Comparison of ENCODE assay signal across 30 mouse cellular contexts in genomic region chr7:45191161-45191560, GRCm38 (mm10). TPM values are rescaled to one million over a fixed set of nuclear protein-coding genes. Genes with fewer than 3 reads are reported as not detected.
"Had no signal": no experiment of that assay in that cellular context is flagged by ENCODE, and none has a peak within 500 bp of the region (broad histone marks: within the 10 kb centered on the region; RNA-seq: fewer than 3 reads in every experiment).

No protein-coding gene starts in this region.

- H3K9me3 ChIP-seq: limb, embryonic 12.5 days; limb, embryonic 15.5 days; megakaryocyte, embryonic 14.5 days; midbrain, embryonic 10.5 days; midbrain, embryonic 13.5 days had no signal

- H3K9ac ChIP-seq: limb, embryonic 12.5 days; limb, embryonic 15.5 days; liver, embryonic 14.5 days; liver, postnatal 0 days; lung, embryonic 14.5 days had no signal

- ATAC-seq: liver, postnatal 0 days; lung, postnatal 0 days; midbrain, embryonic 13.5 days; midbrain, embryonic 16.5 days had no signal

- H3K27ac ChIP-seq: layer of hippocampus, adult 2 months; liver, embryonic 14.5 days; macrophage; midbrain, embryonic 13.5 days had no signal

- H3K4me3 ChIP-seq: layer of hippocampus, adult 2 months; limb, embryonic 12.5 days; limb, embryonic 15.5 days; megakaryocyte, embryonic 14.5 days; midbrain, embryonic 10.5 days; midbrain, embryonic 13.5 days had no signal

- H3K4me2 ChIP-seq: limb, embryonic 15.5 days; liver, embryonic 11.5 days; lung, embryonic 14.5 days; midbrain, embryonic 13.5 days had no signal

- DNase-seq: kidney, adult 18-20 months; kidney, postnatal 25 days; layer of hippocampus, adult 9-11 months; liver, postnatal 0 days; thymus, adult 2 months; thymus, postnatal 14 days; thymus, postnatal 4 days had no signal

- H3K36me3 ChIP-seq: limb, embryonic 12.5 days; limb, embryonic 15.5 days; midbrain, embryonic 10.5 days; midbrain, embryonic 13.5 days had no signal

RNA-seq across cellular contexts. Expression of gene Pth2, which starts 10.4 kb away (rescaled TPM):
- total RNA-seq: layer of hippocampus, adult 2 months; layer of hippocampus, postnatal 25 days; left cerebral cortex, adult 18-20 months; left cerebral cortex, postnatal 25 days; monocyte, adult 5-6 weeks had no signal
- polyA plus RNA-seq: kidney, embryonic 14.5 days; large intestine, adult 2 months; limb, embryonic 12.5 days; limb, embryonic 15.5 days; liver, embryonic 11.5 days; liver, embryonic 14.5 days; liver, postnatal 0 days; lung, embryonic 14.5 days; lung, postnatal 0 days; macrophage; midbrain, embryonic 10.5 days; neural tube, embryonic 11.5 days; neural tube, embryonic 14.5 days; small intestine, adult 2 months; spleen, adult 2 months; stomach, embryonic 16.5 days; thymus, adult 2 months had no signal

RNA-seq across cellular contexts. Expression of gene Gfy, which starts 11.8 kb away (rescaled TPM):
- total RNA-seq: monocyte, adult 5-6 weeks had no signal
- polyA plus RNA-seq: kidney, embryonic 14.5 days; large intestine, adult 2 months; limb, embryonic 12.5 days; limb, embryonic 15.5 days; liver, embryonic 11.5 days; liver, embryonic 14.5 days; liver, postnatal 0 days; lung, embryonic 14.5 days; lung, postnatal 0 days; macrophage; midbrain, embryonic 10.5 days; midbrain, embryonic 13.5 days; midbrain, embryonic 16.5 days; neural tube, embryonic 11.5 days; neural tube, embryonic 14.5 days; small intestine, adult 2 months; spleen, adult 2 months; stomach, embryonic 16.5 days had no signal

RNA-seq across cellular contexts. Expression of gene Ccdc155, which starts 13.5 kb away (rescaled TPM):
- total RNA-seq: monocyte, adult 5-6 weeks had no signal
- polyA plus RNA-seq: liver, postnatal 0 days; macrophage; small intestine, adult 2 months had no signal

RNA-seq across cellular contexts. Expression of gene Dkkl1, which starts 20.8 kb away (rescaled TPM):
- polyA plus RNA-seq: lung, embryonic 14.5 days; macrophage had no signal

RNA-seq across cellular contexts. Expression of gene Tead2, which starts 24.4 kb away (rescaled TPM):
- polyA plus RNA-seq: macrophage had no signal
